Mouse (Mus musculus) lung, postnatal 0 days (tissue): ENCODE results near the gene Jdp2. TPM values are rescaled to one million over a fixed set of nuclear protein-coding genes. Genes with fewer than 3 reads are reported as not detected.

ENCODE experiments used
- ATAC-seq: fragments of 200-750 bp; cut with Nextera tagmentation; 2 replicates; pipeline ENCODE4 v1.8.0; 2017; ENCODE audit warnings: moderate library complexity
- DNase-seq: peaks from one replicate; pipeline ENCODE4 v3.0.0-alpha.2; 2016; ENCODE audit warnings: low spot score
- H3K27ac ChIP-seq: fragments of 300-500 bp; sonication (generic); 2 replicates; pipeline ENCODE4 v1.5.1; 2014; ENCODE audit warnings: antibody characterized with exemption, mild to moderate bottlenecking, low read length, mixed read lengths
- H3K27me3 ChIP-seq: fragments of 300-500 bp; sonication (generic); replicated peaks from 2 replicates; pipeline ENCODE4 v1.6.1; 2014; ENCODE audit warnings: low read length, mixed read lengths; ENCODE audit not compliant: insufficient read depth
- H3K36me3 ChIP-seq: fragments of 300-500 bp; sonication (generic); 2 replicates; pipeline ENCODE4 v1.6.1; 2014; ENCODE audit warnings: low read length, mixed read lengths; ENCODE audit not compliant: insufficient read depth
- H3K4me1 ChIP-seq: fragments of 300-500 bp; sonication (generic); 2 replicates; pipeline ENCODE4 v1.6.1; 2014; ENCODE audit warnings: antibody characterized with exemption, low read depth, low read length, mixed read lengths; ENCODE audit not compliant: insufficient read depth
- H3K4me2 ChIP-seq: fragments of 300-500 bp; sonication (generic); replicated peaks from 2 replicates; pipeline ENCODE4 v1.6.1; 2014; ENCODE audit warnings: low read depth, mild to moderate bottlenecking, low read length, moderate library complexity, mixed read lengths
- H3K4me3 ChIP-seq: fragments of 300-500 bp; sonication (generic); 2 replicates; pipeline ENCODE4 v1.5.1; 2014; ENCODE audit warnings: low read depth, low read length
- H3K9ac ChIP-seq: fragments of 300-500 bp; sonication (generic); replicated peaks from 2 replicates; pipeline ENCODE4 v1.6.1; 2014; ENCODE audit warnings: low read depth, mild to moderate bottlenecking
- H3K9me3 ChIP-seq: fragments of 300-500 bp; sonication (generic); 2 replicates; pipeline ENCODE4 v1.6.1; 2016; ENCODE audit warnings: low read length, mixed read lengths
- CTCF ChIP-seq: IDR thresholded peaks from 2 replicates; pipeline ENCODE4 v1.5.1; 2016; ENCODE audit warnings: antibody characterized with exemption, mild to moderate bottlenecking
- EP300 ChIP-seq: IDR thresholded peaks from 2 replicates; pipeline ENCODE4 v1.6.1; 2016; ENCODE audit warnings: antibody characterized with exemption, mild to moderate bottlenecking, control low read depth
- WGBS: fragments of 180-500 bp; shearing (Covaris S2); extraction: QIAGEN DNeasy Blood & Tissue Kit; methylation state at CpG from one replicate; pipeline ENCODE4 v1.1.7; 2014; 5-methylcytosine and 5-hydroxymethylcytosine counted together
- polyA plus RNA-seq: library from polyadenylated mRNA; unstranded; fragments of >200 nt; fragmentation: Nextera tagmentation; extraction: Ambion mirVana; gene quantifications from 2 replicates; pipeline ENCODE4 v1.2.1, GENCODE M21; 2015

The Jdp2 gene
- polyA plus RNA-seq, 1 experiment from 2014 or later = 1.4 TPM

DNA sequence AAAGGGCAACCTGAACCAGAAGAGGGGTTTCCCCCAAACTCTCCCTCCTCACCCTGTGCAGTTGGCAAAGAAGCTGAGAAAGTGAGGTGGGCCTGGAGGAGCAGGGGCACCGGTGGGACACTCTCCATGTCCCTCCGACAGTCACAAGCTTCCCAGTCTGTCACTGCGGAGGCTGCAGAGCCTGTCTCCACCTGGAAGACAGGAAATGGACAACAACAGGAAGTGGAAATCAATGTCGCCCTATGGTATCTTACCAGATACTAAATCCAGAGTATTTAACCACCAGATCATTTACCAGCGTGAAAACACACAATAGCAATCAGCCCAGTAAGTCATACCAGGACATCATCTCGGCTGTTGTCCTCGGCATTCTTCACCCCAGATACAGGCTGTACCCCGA, 67.3 kb downstream of the Jdp2 start:
- Histone ChIP-seq H3K4me1 (no peaks in the 10 kb centered on the region), H3K4me3 (no peak overlapping the region)
- WGBS = 65% methylated on average over 8 of the region's 8 CpGs

DNA sequence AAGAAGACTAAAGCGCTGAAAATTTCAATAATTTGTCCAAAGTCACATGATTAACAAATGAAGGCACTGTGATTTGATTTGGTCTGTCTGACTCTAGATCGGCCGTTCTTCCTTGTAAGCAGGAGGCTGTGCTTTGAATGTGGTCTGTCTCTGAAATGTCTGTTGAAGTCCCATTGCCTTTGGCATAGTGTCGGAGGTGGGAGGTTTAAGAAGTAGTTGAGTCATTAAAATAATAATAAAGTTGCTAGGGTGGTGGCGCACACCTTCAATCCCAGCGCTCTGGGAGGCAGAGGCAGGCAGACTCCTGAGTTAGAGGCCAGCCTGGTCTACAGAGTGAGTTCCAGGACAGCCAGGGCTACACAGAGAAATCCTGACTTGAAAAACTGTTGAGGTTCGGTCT, 68.2 kb downstream of the Jdp2 start:
- no peak for TF ChIP-seq CTCF
- no peak for TF ChIP-seq EP300
- Histone ChIP-seq H3K4me2 (no peak overlapping the region), H3K36me3 (no peaks in the 10 kb centered on the region), H3K27ac (no peak overlapping the region), H3K4me1 (no peaks in the 10 kb centered on the region), H3K27me3 (no peaks in the 10 kb centered on the region), H3K9ac (no peak overlapping the region), H3K9me3 (no peaks in the 10 kb centered on the region), H3K4me3 (no peak overlapping the region)
- WGBS = 89% methylated on average over 7 of the region's 7 CpGs
- ATAC-seq (no peak), DNase-seq (no peak)

More for the DNA sequence above, 67.3 kb downstream of the Jdp2 start:
- ATAC-seq (no peak), DNase-seq (no peak)
- Histone ChIP-seq H3K27ac (no peak overlapping the region), H3K9me3 (no peaks in the 10 kb centered on the region), H3K4me2 (no peak overlapping the region), H3K9ac (no peak overlapping the region), H3K36me3 (no peaks in the 10 kb centered on the region), H3K27me3 (no peaks in the 10 kb centered on the region)
- no peak for TF ChIP-seq EP300
- TF ChIP-seq CTCF = no peak

GRCm38 (mm10) chr12:85668696-85669095, 69.9 kb downstream of the Jdp2 start:
- WGBS = 33% methylated on average over 3 of the region's 3 CpGs
- Histone ChIP-seq H3K4me3 (no peak overlapping the region), H3K9me3 (no peaks in the 10 kb centered on the region), H3K36me3 (no peaks in the 10 kb centered on the region), H3K9ac (no peak overlapping the region), H3K4me1 (no peaks in the 10 kb centered on the region), H3K4me2 (no peak overlapping the region), H3K27me3 (no peaks in the 10 kb centered on the region), H3K27ac (no peak overlapping the region)
- no peak for DNase-seq
- no peak for ATAC-seq
- no peak for TF ChIP-seq EP300
- no peak for TF ChIP-seq CTCF

GRCm38 (mm10) chr12:85670080-85670479, 71.3 kb downstream of the Jdp2 start:
- 57% methylated on average over 3 of the region's 3 CpGs for WGBS
- H3K9ac ChIP-seq = no peak overlapping the region
- no peak overlapping the region for H3K4me3 ChIP-seq
- no peaks in the 10 kb centered on the region for H3K4me1 ChIP-seq
- DNase-seq = peak; percentile 15
- H3K9me3 ChIP-seq = no peaks in the 10 kb centered on the region
- no peak for ATAC-seq
- H3K27ac ChIP-seq = no peak overlapping the region
- TF ChIP-seq EP300 (no peak), CTCF (peak; percentile 35)
- no peaks in the 10 kb centered on the region for H3K27me3 ChIP-seq
- H3K36me3 ChIP-seq = no peaks in the 10 kb centered on the region
- H3K4me2 ChIP-seq = no peak overlapping the region

DNA sequence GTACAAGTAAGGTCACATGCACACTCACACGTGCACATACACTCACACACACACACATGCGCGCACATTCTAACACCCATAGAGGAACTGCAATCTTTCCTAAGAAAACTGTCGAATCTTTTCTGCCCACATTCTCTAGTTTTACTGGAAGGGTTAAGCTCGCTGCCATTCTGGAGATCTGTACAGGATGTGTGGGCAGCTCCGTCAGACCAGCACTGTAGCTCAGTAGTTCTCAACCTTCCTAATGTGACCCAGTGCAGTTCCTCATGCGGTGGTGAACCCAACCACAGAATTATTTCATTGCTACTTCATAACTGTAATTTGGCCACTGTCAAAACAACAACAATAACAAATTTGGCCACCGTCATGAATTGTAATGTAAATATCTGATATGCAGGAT, 75.1 kb downstream of the Jdp2 start:
- Histone ChIP-seq H3K4me3 (no peak overlapping the region), H3K4me1 (no peaks in the 10 kb centered on the region), H3K27me3 (no peaks in the 10 kb centered on the region), H3K4me2 (no peak overlapping the region), H3K36me3 (no peaks in the 10 kb centered on the region), H3K9ac (no peak overlapping the region), H3K27ac (no peak overlapping the region), H3K9me3 (no peaks in the 10 kb centered on the region)
- DNase-seq = no peak
- ATAC-seq = no peak
- TF ChIP-seq EP300 (no peak), CTCF (no peak)
- WGBS = 81% methylated on average over 8 of the region's 8 CpGs

DNA sequence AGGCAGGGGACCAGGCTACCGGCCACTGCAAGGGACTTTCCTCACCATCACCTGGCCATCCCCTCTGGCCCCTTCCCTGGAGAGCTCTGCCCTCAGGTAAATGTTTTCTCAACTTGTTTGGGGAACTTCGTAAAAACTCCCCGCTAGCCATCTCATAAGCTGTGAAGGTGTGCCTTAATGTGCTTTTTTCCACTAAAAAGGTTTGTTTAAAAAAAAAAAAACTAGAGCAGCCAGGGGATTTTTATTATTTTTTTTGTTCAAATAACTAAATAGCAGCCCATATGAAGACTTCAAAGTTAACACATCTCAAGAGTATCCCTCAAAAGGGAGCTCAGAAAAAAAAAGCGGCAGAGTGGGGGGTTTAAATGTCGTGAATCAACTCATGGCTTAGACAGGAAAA, 80.3 kb downstream of the Jdp2 start:
- H3K4me3 ChIP-seq = no peak overlapping the region
- ATAC-seq = no peak
- WGBS = 65% methylated on average over 5 of the region's 5 CpGs

DNA sequence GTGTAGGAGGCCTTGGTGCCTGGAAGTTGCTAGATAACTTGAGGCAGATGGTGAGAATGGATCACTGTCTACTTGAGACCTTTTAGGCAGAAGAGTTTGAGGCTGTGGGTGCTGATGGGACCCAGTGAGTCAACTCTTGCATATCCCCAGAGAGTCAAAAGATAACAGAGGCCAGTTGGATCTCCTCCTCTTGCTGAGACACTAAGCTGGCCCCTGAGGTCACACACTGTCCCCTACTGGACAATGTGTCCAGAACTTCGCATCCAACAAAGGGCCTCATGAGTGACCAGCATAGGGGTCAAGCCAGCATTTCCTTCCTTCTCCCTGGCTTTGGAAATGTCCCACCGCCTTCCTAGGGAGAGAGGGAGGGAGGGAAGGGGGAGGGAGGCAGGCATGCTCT, 81.0 kb downstream of the Jdp2 start:
- Histone ChIP-seq H3K4me2 (no peak overlapping the region), H3K27me3 (no peaks in the 10 kb centered on the region), H3K9ac (no peak overlapping the region), H3K4me3 (no peak overlapping the region), H3K4me1 (no peaks in the 10 kb centered on the region), H3K9me3 (no peaks in the 10 kb centered on the region), H3K36me3 (no peaks in the 10 kb centered on the region), H3K27ac (no peak overlapping the region)
- DNase-seq (no peak), ATAC-seq (no peak)
- WGBS = 27% methylated on average over 2 of the region's 2 CpGs
- no peak for TF ChIP-seq CTCF

More for the DNA sequence above, 80.3 kb downstream of the Jdp2 start:
- DNase-seq = no peak
- H3K27me3 ChIP-seq = no peaks in the 10 kb centered on the region
- no peaks in the 10 kb centered on the region for H3K4me1 ChIP-seq
- H3K4me2 ChIP-seq = no peak overlapping the region
- H3K9ac ChIP-seq = no peak overlapping the region
- TF ChIP-seq CTCF (no peak), EP300 (no peak)
- no peaks in the 10 kb centered on the region for H3K36me3 ChIP-seq
- no peak overlapping the region for H3K27ac ChIP-seq
- H3K9me3 ChIP-seq = no peaks in the 10 kb centered on the region
